Mouse (Mus musculus) frontal cortex, adult (tissue): ENCODE measurements around the gene BC024978.

Experiments used
- ATAC-seq: cut with Nextera tagmentation; 2 replicates; pipeline ENCODE4 v1.9.2; 2017; ENCODE audit warnings: mild to moderate bottlenecking, moderate library complexity, mixed read lengths; ENCODE audit not compliant: low TSS enrichment

BC024978 gene

DNA sequence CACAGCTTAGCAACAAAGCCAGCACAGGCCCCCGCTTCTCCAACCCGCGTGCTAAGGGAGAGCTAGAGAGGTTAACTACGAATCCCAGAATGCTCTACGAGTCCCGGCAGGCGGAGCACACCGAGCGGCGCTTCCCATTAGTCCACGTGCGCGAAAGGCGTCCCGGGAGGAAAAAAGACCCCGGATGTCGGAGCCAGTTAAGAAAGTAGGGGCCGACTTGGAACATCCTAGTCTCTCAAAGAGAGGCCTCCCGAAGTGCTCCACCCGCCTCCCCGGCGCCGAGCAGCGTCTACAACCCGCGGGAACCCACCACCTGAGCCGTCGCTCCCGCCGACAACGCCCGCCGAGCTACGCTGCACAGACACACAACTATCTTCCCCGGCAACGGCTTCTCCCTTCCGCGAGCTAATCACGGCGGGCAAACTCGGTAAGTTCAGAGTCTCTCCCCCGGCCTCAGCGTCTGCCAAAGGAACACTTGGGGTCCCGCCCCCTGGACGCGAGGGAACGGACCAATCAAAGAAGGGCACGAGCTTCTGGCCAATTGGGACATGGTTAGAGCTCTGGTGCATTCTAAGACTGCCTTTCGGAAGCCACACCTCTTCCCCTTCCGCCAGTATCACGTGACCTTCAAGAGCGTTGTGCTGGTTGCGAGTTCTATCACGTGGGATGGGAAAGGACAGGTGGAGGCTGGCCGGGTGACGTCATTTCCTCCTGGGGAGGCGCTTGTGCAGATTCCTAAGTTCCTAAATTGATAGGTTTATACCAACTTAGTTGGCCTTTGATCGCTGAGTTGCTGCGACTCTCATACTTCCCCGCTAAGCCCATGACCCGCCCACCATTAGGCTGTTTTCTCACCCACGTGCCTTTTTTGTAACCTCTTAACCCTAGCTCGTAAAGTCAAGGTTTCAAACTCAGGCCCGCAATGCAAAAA is at the start of gene BC024978, which contains the start of gene Snrpa:
BC024978 (plus strand) TSS at position 101 of the 931 bp plus-strand sequence.
Snrpa (minus strand) TSS at position 591 of the 931 bp plus-strand sequence.
- peak; percentile 96 for ATAC-seq

DNA sequence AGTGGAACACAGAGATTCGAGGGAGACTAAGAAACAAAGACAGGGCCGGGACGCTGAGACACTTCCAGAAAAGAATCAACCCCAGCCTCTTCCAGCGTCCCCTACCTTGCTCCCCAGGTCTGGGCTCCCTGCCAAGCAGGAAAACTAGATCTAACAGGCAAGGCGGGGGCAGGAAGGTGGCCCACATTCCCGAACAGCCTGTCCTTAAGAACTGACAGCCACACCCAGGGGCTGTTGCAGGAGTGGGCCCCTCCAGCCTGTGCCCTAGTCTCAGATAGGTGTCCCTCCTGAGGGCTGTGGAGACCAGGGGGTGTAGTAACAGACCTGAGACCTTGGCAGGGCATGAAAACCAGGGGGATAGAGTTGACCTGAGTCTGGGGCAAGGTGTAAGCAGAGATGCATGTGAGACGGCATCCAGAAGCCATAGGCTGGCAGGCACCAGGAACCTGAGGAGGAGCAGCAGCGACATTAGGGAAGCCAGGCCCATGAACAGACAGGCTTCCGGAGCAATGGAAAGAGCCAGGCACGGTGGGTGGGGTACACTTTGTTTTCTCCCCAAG is 42.3 kb upstream of the BC024978 start, which contains the start of gene Cyp2t4:
Cyp2t4 (plus strand) TSS at position 510 of the 560 bp plus-strand sequence.
- no peak; the same call in 1 of the 2 replicates for ATAC-seq

DNA sequence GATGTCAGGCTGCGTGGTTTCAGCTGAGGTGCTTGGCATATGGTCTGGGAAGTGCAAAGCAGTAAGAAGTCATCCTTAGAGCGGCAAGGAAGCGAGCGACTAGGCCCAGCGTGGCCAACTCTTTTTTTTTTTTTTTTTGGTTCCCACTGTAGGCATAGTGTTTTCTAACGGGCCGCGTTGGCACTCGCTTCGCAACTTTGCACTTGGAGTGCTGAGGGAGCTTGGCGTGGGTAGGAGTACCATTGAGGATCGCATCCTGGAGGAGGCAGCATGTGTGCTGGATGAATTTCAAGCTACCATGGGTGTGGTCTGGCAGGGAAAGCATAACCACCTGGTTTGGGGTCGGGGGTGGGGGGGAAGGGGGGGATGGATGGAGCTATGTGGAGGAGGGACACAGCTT is 39.6 kb upstream of the BC024978 start:
- ATAC-seq, result peak; percentile 82

DNA sequence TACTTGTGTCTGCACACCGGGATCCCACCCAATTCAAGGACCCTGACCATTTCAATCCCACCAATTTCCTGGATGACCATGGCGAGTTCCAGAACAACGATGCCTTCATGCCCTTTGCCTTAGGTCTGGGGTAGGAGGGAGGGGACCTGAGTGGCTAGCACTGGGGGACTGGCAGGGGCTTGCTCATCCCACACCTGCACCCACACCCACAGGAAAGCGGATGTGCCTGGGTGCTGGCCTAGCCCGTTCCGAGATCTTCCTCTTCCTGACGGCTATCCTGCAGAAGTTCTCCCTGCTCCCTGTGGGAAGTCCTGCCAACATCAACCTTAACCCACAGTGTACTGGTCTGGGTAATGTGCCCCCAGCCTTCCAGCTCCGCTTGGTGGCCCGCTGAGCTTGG is 37.4 kb upstream of the BC024978 start:
- ATAC-seq, result no peak

DNA sequence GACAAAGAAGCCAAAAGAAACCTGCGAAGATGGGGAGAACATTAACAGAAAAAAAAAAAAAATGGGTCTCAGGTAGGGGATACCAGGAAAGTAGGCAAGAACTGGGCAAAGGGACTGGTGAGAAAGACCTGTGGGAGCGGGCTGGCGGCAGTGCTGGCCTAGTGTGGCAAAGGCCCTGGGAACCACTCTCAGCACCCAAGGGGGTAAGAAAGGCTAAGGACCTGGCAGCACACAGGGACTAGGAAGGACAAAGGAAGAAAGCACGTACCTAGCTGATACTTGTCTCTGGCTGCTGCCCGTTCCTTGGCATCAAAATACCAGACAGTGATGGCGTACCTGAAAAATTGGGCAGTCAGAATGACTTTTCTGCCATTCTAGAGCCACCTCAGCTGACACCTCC is 36.3 kb upstream of the BC024978 start:
- no peak for ATAC-seq

DNA sequence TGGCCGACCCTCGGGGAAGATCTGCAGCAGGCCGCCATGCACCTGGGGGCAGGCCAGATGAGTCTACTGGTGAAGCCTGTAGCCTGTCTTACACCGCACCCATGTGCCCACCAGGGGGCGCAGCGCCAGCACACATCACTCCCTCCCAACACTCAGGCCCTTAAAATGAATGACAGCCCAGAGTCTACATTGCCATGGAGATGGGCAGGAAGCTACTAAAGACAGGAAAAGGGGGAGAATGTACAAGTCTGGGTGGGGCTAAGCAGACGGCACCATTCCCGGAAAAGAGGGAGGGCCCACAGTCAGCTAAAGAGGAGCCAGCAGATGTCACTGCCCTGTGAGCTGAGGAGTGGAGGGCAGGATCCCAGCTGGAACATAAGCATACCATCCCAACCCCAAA is 35.7 kb upstream of the BC024978 start:
- peak; percentile 68 for ATAC-seq

DNA sequence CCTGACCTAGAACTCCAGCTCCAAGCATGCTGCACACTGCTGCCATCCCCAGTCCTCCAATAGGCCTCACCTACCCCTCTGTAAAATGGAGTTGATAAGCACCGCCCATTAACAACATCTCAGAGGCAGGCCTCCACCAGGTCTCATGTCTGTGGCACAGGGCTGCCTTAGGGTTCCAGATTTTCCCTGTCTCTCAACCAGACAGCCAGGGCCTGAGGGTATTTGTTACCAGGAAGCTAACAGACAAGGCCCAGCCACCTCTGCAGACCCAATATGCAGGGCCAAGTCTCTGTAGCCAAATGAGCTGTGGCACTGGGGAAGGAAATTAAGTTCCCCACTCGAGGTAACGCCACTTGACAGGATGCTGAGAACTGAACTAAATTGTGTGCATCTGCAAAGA is 34.7 kb upstream of the BC024978 start:
- no peak for ATAC-seq

DNA sequence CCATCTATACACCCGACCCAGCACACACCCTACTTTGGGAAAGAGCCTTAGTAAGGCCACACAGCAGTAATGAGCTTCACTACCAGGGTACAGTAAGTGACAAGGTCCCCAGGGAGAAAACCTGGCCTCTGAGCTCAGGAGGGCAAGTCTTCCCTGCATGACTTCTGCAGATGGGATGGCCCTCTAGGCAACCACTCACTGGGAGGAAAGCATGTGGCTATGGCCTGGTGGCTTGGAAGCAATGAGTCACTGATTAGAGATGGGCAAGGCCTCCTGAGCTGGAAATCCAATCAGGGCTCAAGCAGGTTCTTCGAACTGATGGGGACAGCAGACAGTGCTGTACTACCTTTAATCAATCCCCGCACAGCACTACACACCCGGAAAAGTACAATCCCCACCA is 33.8 kb upstream of the BC024978 start:
- no peak for ATAC-seq

DNA sequence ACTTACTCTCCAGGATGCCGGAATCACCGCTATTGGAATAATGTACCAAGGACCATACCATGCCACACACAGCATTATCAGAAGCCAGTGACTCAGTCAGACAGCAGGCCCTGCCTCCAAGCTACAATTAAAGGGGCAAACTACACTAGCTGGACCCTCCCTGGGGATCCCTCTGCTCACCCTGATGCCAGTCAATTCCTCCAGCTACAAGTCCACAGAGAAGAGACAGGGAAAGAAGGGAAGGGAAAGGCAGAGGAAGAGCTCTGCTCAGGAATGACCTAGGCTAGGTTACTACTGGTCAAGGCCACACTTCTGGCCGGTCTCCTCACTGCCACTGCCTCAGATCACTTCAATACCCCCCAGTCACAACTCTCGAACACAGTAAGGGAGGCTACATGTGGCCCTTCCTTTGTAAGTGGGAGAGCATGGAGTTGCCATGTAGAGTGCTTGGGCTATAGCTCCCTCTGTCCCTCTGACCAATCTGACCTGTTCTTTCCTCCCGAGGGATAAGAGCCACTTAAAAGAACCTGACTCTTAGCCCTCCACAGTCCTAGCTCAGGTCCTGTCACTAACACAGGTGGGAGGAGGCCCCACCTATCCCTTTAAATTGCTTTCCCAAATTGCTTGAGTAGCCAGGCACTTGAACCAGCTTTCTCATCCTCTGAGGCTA is 32.7 kb upstream of the BC024978 start:
- ATAC-seq, result no peak

DNA sequence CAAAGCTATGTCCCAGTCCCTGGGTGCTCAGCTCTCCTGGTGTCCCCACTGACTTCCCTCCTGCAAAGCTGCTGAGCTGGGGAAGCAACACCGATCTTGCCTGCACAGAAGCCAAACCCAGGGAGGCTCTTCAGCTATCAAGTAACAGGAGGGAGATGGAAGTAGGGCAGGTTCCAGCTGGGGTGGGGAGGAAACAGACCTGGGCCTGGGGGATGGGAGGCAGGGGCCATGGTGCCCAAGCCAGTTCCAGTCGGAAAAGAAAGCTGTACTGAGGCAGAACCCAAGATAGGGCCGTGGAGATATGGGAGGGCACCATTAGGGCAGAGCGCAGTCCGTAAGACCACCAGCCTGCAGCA is 32.2 kb upstream of the BC024978 start:
- no peak for ATAC-seq

DNA sequence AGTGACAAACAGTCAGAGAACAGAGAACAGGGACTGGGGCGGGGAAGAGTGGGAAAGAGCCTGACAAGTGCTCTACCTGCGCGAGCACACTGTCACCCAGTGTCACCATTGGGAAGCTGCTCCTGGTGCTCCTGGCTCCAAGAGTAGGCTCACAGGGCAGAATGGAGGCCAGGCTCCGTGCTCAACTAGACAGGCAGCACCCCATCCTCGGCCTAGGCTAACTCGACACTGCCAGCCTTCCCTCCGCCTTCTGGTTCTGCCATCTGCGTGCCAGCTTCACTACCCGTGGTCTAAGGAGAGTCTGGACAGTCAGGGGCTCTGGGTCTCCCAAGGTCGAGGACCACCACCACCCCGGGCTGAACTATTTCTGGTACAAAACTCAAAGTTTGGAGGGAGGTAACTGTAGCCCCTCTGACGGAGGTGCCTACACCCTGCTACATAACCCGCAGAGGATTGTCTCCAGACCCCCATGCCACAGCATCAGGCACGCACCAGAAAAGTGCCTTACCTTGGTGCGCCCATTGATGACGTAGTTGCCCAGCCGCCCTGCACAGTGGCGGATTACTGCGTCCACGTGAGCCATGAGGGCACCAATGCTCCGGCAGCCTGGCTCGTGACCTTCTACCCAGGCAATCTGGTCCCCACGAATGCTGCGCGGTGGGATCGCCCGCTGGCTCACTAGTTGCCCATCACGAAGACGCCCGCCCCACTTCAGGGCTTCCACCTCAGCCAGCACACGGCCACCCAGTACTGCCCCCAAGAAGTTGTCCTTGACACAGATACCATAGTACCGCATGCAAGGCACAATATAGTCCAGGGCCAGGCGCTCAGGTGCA is 31.3 kb upstream of the BC024978 start:
- ATAC-seq, result no peak

DNA sequence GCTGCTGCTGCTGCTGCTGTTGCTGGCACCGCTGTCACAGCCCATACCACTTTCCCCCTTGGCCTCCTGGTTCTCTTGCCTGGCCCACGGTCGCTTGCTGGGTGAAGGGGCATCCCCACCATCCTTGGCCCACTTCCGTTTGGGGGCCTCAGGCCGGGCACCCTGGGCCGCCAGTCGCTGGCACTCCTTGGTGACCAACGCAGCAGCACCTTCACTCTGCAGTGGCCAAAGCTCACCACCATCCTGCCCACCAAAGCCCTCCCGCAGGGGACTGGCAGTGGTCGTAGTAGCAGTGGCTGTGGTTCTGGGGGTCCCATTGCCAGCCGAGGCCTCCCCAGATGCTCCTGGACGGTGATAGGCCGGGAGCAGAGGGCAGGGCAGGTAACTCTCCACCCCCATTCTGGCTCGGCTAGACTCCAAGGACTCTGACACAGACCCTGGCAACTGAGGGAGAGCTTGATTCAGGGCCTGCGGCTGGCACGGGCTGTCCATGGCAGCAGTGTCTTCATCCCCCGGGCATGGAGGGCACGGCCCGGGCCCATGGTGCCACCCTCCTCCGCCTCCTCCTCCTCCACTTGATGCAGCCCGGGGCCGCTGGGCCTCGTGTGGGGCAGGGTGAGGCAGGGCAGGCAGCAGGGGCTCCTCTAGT is 30.4 kb upstream of the BC024978 start:
- ATAC-seq, result no peak

DNA sequence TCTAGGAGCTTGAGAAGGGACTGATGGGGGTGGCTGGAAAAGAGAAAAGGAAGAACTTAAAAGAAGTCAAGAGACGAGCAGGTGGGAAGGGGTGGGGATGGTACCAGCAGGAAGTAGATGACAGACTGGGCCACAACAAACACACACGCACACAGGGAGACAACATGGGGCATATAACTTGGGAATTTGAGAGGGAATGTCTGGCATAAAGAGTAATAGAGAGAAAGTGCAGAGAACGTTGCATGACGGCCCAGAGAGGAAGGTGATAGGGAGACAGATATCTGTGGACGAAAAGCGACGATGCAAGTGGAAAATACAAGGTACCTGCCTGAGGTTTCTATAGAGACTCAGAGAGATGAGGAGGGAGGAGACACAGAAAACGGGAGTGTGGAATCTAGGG is 29.9 kb upstream of the BC024978 start:
- no peak for ATAC-seq

DNA sequence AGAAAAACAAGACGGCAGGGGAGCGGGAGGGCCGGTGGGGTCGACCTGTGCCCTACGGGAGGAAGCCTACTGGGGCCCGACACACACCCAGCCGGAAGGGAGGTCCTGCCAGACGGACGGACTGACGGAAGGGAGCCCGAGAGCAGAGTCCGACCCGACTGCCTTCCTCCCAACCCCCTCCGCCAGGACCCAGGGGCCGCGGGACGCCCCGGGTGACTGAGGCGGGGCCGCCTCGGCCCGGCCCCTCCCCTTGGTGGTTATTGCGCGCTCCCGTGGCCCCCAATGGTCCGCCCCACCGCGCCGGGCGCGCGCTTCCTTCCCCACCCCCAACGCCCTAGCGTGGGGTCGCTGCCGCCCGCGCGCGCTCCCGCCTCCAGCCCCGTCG is 29.4 kb upstream of the BC024978 start:
- peak; percentile 38 for ATAC-seq

DNA sequence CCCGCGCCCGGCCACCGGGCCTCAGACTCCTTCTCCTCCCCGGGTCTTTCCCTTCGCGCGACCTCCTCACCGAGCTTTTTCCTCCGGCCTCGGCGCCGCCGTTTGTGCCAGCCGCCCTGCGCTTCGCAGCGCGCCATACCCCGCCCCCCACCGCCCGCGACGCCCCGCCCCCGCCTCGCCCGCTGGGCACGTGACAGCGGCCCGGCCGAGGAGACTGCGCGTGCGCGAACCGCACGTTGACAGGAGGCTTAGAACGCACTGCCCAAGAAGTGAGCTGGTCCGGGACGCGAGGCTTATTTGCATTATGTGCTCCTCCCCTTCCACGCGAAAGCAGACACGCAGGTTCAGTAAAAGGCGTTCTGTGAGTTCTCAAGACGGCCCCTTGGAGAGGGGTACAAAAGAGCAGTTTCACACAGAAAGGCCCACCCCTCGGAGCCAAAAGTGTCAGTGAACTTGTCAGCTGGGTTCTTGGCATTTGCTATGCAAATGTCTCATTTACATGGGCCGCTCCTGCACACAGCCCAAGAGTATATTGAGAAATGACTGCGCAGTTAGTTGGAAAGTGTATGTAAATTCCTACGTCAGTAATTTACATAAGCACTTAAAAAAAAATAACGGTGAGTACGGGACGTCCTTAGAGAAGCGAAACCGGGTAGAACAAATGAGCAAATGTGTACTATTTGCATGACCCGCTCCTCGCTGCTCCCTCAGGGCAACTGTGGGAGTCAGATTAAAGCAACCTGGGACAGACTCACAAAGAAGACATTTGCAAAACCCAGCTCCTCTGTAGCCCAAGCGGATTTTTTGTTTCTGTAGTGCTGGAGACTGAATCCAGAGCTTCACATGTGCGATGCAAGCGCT is 28.7 kb upstream of the BC024978 start, which contains the start of gene Egln2:
Egln2 (minus strand) TSS at position 189 of the 861 bp plus-strand sequence.
- ATAC-seq, result peak; percentile 78

DNA sequence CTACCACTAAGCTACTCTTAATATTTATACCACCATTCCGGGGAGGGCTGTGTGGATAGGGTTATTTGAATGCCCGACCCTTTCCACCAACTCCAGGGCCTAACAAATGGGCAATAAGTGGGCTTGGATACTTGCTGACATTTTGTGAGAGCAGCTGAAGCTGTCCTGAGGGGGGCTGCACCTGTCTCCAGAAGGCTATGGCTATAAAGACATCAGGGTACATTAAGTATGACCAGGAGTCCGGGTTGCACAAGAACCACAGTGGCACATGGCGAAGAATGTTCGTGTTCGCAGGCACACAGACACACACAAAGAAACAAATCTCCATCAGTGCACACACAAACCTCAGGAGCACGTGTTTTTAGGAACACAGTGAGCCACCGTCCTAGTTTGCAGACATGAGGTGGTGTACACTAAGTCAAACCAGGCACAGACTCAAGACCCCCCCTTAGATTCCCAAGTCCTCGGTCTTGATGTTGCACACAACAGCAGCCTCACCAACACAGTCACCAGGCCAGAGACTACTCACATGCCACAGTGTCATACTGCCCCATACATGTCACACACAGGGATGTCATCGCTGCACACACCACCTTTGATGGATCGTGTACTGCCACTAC is 28.0 kb upstream of the BC024978 start:
- no peak for ATAC-seq

DNA sequence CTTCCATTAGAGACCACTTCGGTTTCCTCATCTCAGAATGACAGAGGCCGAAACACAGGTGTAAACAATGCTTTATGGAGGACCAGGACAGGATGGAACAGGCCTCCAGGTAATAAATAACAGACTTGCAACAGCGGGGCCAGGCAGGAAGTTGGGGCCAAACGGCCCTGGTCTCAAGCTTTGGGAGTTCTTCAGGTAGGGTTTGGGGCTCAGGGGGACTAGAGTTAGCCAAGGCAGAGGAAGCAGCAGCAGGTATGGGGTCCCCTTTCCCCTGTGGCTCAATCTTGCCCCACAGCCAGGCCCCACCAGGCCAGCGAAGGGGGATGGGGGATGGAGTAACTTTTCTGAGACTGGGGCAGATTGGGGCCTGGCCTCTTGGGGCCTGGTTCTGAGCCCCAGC is 27.2 kb upstream of the BC024978 start:
- no peak for ATAC-seq

DNA sequence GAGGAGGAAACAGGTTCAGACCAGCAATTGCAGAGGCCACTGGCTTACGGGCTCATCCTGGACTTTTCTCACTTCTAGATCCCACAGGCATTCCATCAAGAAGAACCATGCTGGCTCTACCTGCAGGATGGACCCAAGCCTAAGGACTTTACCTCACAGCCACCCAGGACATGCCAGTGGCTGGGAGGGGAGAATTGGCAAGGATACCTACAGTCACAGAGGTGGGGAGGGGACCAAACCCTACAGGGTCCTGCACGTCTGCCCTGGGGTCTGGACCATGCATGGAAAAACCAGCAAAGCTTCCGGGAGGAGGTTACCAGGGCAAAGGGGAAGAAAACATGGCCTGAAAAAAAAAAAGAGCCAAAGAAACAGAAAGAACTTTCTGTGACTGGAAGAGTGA is 24.6 kb upstream of the BC024978 start:
- ATAC-seq, result no peak

DNA sequence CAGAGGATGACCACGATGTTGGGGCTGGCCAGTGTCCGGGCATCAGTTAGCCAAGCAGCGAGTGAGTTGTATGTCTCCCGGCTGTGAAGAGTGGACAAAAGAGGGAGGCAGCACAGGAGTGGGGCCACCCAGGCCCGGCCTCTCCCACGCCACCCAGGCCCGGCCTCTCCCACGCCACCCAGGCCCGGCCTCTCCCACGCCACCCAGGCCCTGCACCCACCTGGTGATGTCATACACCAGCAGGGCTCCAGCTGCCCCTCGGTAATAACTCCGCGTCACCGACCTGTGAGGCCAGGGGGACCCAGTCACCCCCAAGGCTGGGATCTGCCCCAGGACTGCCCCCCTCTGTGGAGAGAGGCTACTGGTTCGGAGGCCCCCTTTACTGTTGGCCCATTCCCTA is 21.1 kb upstream of the BC024978 start:
- no peak for ATAC-seq

DNA sequence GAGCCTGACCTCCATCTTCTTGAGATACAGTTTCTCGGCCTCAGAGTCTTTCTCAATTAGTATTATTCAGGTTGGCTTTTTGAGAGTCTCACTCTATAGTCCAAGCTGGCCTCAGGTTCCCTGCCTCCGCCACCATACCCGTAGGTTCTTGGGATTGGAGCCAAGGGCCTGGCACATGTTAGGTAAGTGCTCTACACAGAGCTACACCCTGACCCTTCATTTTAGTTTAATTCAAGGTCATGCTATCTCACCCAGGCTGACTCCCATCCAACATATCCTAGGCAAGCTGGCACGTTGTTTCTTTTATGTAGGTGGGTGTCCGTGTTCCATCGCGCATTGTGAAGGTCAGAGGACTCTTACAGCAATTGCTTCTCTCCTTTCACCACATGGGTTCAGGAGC is 20.7 kb upstream of the BC024978 start:
- ATAC-seq, result no peak
